Mouse (Mus musculus) hindbrain, embryonic 12.5 days (tissue): ENCODE data around the gene Pitpnm1. TPM values are rescaled to one million over a fixed set of nuclear protein-coding genes. Genes with fewer than 3 reads are reported as not detected.
A peak's percentile ranks its signal among the peaks of the same experiment; 100 is the strongest.
"Not testable (repeated sequence)": the region's sequence is repeated elsewhere in the genome, so short reads cannot be mapped to it uniquely, and the experiment has no call there.

Experiments used
- ATAC-seq: fragments of 200-750 bp; cut with Nextera tagmentation; 2 replicates; pipeline ENCODE4 v1.8.0; 2017; ENCODE audit warnings: moderate TSS enrichment; ENCODE audit not compliant: low FRiP score
- H3K27ac ChIP-seq: fragments of 300-500 bp; sonication (generic); 2 replicates; pipeline ENCODE4 v1.5.1; 2016; ENCODE audit warnings: mild to moderate bottlenecking
- H3K27me3 ChIP-seq: fragments of 300-500 bp; sonication (generic); 2 replicates; pipeline ENCODE4 v1.6.1; 2016; ENCODE audit warnings: mild to moderate bottlenecking
- H3K36me3 ChIP-seq: fragments of 300-500 bp; sonication (generic); 2 replicates; pipeline ENCODE4 v1.6.1; 2016; ENCODE audit warnings: mild to moderate bottlenecking
- H3K4me1 ChIP-seq: fragments of 300-500 bp; sonication (generic); 2 replicates; pipeline ENCODE4 v1.6.1; 2016
- H3K4me2 ChIP-seq: fragments of 300-500 bp; sonication (generic); replicated peaks from 2 replicates; pipeline ENCODE4 v1.6.1; 2016; ENCODE audit warnings: mild to moderate bottlenecking
- H3K4me3 ChIP-seq: fragments of 300-500 bp; sonication (generic); 2 replicates; pipeline ENCODE4 v1.5.1; 2016; ENCODE audit warnings: mild to moderate bottlenecking
- H3K9ac ChIP-seq: fragments of 300-500 bp; sonication (generic); 2 replicates; pipeline ENCODE4 v1.6.1; 2016; ENCODE audit warnings: mild to moderate bottlenecking, moderate library complexity
- H3K9me3 ChIP-seq: fragments of 300-500 bp; sonication (generic); replicated peaks from 2 replicates; pipeline ENCODE4 v1.6.1; 2016; ENCODE audit warnings: mild to moderate bottlenecking
- WGBS: fragments of 180-500 bp; shearing (Covaris S2); methylation state at CpG from one replicate; pipeline ENCODE4 v1.1.7; 2016; 5-methylcytosine and 5-hydroxymethylcytosine counted together
- polyA plus RNA-seq: library from polyadenylated mRNA; unstranded; fragments of >200 nt; fragmentation: Nextera tagmentation; extraction: Ambion mirVana; gene quantifications from 2 replicates; pipeline ENCODE4 v1.2.1, GENCODE M21; 2016

The Pitpnm1 gene
- polyA plus RNA-seq, 1 experiment from 2014 or later, result 24.4 TPM

- Histone ChIP-seq H3K4me2 (peak within 1 kb of the TSS; percentile 67), H3K27me3 (no peaks in the 10 kb centered on the region), H3K36me3 (peaks cover 30% of the 10 kb centered on the region), H3K27ac (peak within 1 kb of the TSS; percentile 64; the same call in 1 of the 2 replicates), H3K9me3 (no peaks in the 10 kb centered on the region), H3K4me1 (peaks cover 18% of the 10 kb centered on the region), H3K9ac (peak within 1 kb of the TSS; percentile 76), H3K4me3 (peak within 1 kb of the TSS; percentile 62)
- under 1% methylated on average over 58 of the region's 64 CpGs for WGBS
- peak; percentile 93 for ATAC-seq
Measured at GRCm38 (mm10) chr19:4125741-4126696, 26.2 kb downstream of the Pitpnm1 start, which contains the start of gene Aip. Aip (minus strand) TSS chr19:4125858.

GRCm38 (mm10) chr19:4126759-4127495 lies 27.1 kb downstream of the Pitpnm1 start:
- Histone ChIP-seq H3K9me3 (no peaks in the 10 kb centered on the region), H3K9ac (peak overlapping the region; percentile 76), H3K27me3 (no peaks in the 10 kb centered on the region), H3K4me1 (peaks cover 18% of the 10 kb centered on the region), H3K4me2 (peak overlapping the region; percentile 67), H3K36me3 (peaks cover 39% of the 10 kb centered on the region), H3K27ac (no peak overlapping the region), H3K4me3 (peak overlapping the region; percentile 62)
- WGBS, result 74% methylated on average over 7 of the region's 7 CpGs
- ATAC-seq, result no peak

GRCm38 (mm10) chr19:4129462-4129861 lies 29.7 kb downstream of the Pitpnm1 start:
- WGBS, result 95% methylated on average over 7 of the region's 7 CpGs
- Histone ChIP-seq H3K4me2 (no peak overlapping the region), H3K36me3 (peaks cover 54% of the 10 kb centered on the region), H3K9ac (no peak overlapping the region), H3K4me1 (peaks cover 18% of the 10 kb centered on the region), H3K4me3 (no peak overlapping the region), H3K27ac (no peak overlapping the region), H3K9me3 (no peaks in the 10 kb centered on the region), H3K27me3 (no peaks in the 10 kb centered on the region)
- ATAC-seq, result no peak

- Histone ChIP-seq H3K4me2 (no peak overlapping the region), H3K36me3 (peaks cover 54% of the 10 kb centered on the region), H3K4me3 (no peak overlapping the region), H3K4me1 (peaks cover 17% of the 10 kb centered on the region), H3K27me3 (no peaks in the 10 kb centered on the region), H3K9me3 (no peaks in the 10 kb centered on the region), H3K9ac (no peak overlapping the region), H3K27ac (no peak overlapping the region)
- 85% methylated on average over 4 of the region's 4 CpGs for WGBS
- ATAC-seq, result no peak
Measured at GRCm38 (mm10) chr19:4130106-4130505, 30.3 kb downstream of the Pitpnm1 start.

GRCm38 (mm10) chr19:4131075-4131474 lies 31.3 kb downstream of the Pitpnm1 start:
- Histone ChIP-seq H3K36me3 (peaks cover 54% of the 10 kb centered on the region), H3K4me3 (no peak overlapping the region), H3K27me3 (no peaks in the 10 kb centered on the region), H3K4me2 (no peak overlapping the region), H3K27ac (no peak overlapping the region), H3K9me3 (no peaks in the 10 kb centered on the region), H3K9ac (no peak overlapping the region), H3K4me1 (peaks cover 15% of the 10 kb centered on the region)
- no peak for ATAC-seq
- 92% methylated on average over 5 of the region's 5 CpGs for WGBS

GRCm38 (mm10) chr19:4131768-4132167 lies 32.0 kb downstream of the Pitpnm1 start:
- no peak overlapping the region for H3K4me3 ChIP-seq
- no peaks in the 10 kb centered on the region for H3K9me3 ChIP-seq
- H3K36me3 ChIP-seq, result peaks cover 54% of the 10 kb centered on the region
- 91% methylated on average over 2 of the region's 2 CpGs for WGBS
- H3K9ac ChIP-seq, result no peak overlapping the region
- peaks cover 10% of the 10 kb centered on the region for H3K4me1 ChIP-seq
- H3K27me3 ChIP-seq, result no peaks in the 10 kb centered on the region
- ATAC-seq, result no peak
- H3K27ac ChIP-seq, result no peak overlapping the region
- no peak overlapping the region for H3K4me2 ChIP-seq

GRCm38 (mm10) chr19:4134354-4134753 lies 34.6 kb downstream of the Pitpnm1 start:
- Histone ChIP-seq H3K9ac (no peak overlapping the region), H3K9me3 (no peaks in the 10 kb centered on the region), H3K4me3 (no peak overlapping the region), H3K36me3 (peaks cover 38% of the 10 kb centered on the region), H3K27ac (no peak overlapping the region), H3K4me1 (no peaks in the 10 kb centered on the region), H3K27me3 (no peaks in the 10 kb centered on the region), H3K4me2 (no peak overlapping the region)
- ATAC-seq, result no peak
- 85% methylated on average over 4 of the region's 4 CpGs for WGBS

GRCm38 (mm10) chr19:4135229-4135962 lies 35.6 kb downstream of the Pitpnm1 start:
- WGBS, result 82% methylated on average over 6 of the region's 6 CpGs
- H3K27ac ChIP-seq, H3K4me2 ChIP-seq, H3K4me1 ChIP-seq, H3K4me3 ChIP-seq, H3K27me3 ChIP-seq, ATAC-seq, H3K9me3 ChIP-seq, H3K9ac ChIP-seq: not testable (repeated sequence)
- peaks cover 29% of the 10 kb centered on the region for H3K36me3 ChIP-seq

GRCm38 (mm10) chr19:4135963-4136345 lies 36.2 kb downstream of the Pitpnm1 start:
- 20% methylated on average over 8 of the region's 8 CpGs for WGBS
- ATAC-seq, result not testable (repeated sequence)
- peaks cover 24% of the 10 kb centered on the region for H3K36me3 ChIP-seq

GRCm38 (mm10) chr19:4136463-4136862 lies 36.7 kb downstream of the Pitpnm1 start:
- H3K27ac ChIP-seq, result no peak overlapping the region
- no peak for ATAC-seq
- H3K9ac ChIP-seq, result no peak overlapping the region
- H3K4me2 ChIP-seq, result no peak overlapping the region
- no peaks in the 10 kb centered on the region for H3K27me3 ChIP-seq
- H3K4me1 ChIP-seq, result no peaks in the 10 kb centered on the region
- H3K36me3 ChIP-seq, result peaks cover 19% of the 10 kb centered on the region
- WGBS, result 80% methylated on average over 5 of the region's 5 CpGs
- no peaks in the 10 kb centered on the region for H3K9me3 ChIP-seq
- no peak overlapping the region for H3K4me3 ChIP-seq

More at GRCm38 (mm10) chr19:4135963-4136345, 36.2 kb downstream of the Pitpnm1 start:
- H3K4me2 ChIP-seq, H3K4me3 ChIP-seq, H3K9me3 ChIP-seq, H3K27me3 ChIP-seq, H3K9ac ChIP-seq, H3K4me1 ChIP-seq, H3K27ac ChIP-seq: not testable (repeated sequence)

- no peak overlapping the region for H3K4me2 ChIP-seq
- no peak overlapping the region for H3K9ac ChIP-seq
- no peaks in the 10 kb centered on the region for H3K9me3 ChIP-seq
- no peaks in the 10 kb centered on the region for H3K27me3 ChIP-seq
- H3K27ac ChIP-seq, result no peak overlapping the region
- H3K4me3 ChIP-seq, result no peak overlapping the region
- H3K4me1 ChIP-seq, result no peaks in the 10 kb centered on the region
- 84% methylated on average over 5 of the region's 5 CpGs for WGBS
- no peak for ATAC-seq
- peaks cover 6% of the 10 kb centered on the region; the same call in 1 of the 2 replicates for H3K36me3 ChIP-seq
Measured at GRCm38 (mm10) chr19:4137913-4138312, 38.1 kb downstream of the Pitpnm1 start.

- no peaks in the 10 kb centered on the region for H3K4me1 ChIP-seq
- WGBS, result 75% methylated on average over 2 of the region's 2 CpGs
- H3K36me3 ChIP-seq, result no peaks in the 10 kb centered on the region
- H3K27ac ChIP-seq, result no peak within 1 kb of the TSS
- no peak for ATAC-seq
- 0 out of 2 replicates have a peak within 1 kb of the TSS, but pooled peaks have one; percentile 8 for H3K9ac ChIP-seq
- H3K27me3 ChIP-seq, result no peaks in the 10 kb centered on the region
- no peaks in the 10 kb centered on the region for H3K9me3 ChIP-seq
- no peak within 1 kb of the TSS for H3K4me3 ChIP-seq
- H3K4me2 ChIP-seq, result no peak within 1 kb of the TSS
Measured at GRCm38 (mm10) chr19:4139446-4139845, 39.6 kb downstream of the Pitpnm1 start, which contains the start of gene Gpr152. Gpr152 (plus strand) TSS chr19:4139787.
